Mouse (Mus musculus): Measurements from ENCODE around the gene Slc3a1. TPM values are rescaled to one million over a fixed set of nuclear protein-coding genes. Genes with fewer than 3 reads are reported as not detected.

Gene Slc3a1
- polyA plus RNA-seq, 1 experiment from 2014 or later, result 0.36 TPM

GRCm38 (mm10) chr17:85038761-85039160, 10.6 kb downstream of the Slc3a1 start:
- no peak overlapping the region for H3K4me3 ChIP-seq
- H3K27me3 ChIP-seq, result no peaks in the 10 kb centered on the region
- H3K9ac ChIP-seq (replicated peaks), result no peak overlapping the region
- H3K4me2 ChIP-seq (replicated peaks), result no peak overlapping the region
- ATAC-seq (replicated peaks), result no peak
- no peaks in the 10 kb centered on the region for H3K4me1 ChIP-seq
- no peaks in the 10 kb centered on the region for H3K9me3 ChIP-seq
- WGBS, result 94% methylated on average over 5 of the region's 5 CpGs
- no peak overlapping the region for H3K27ac ChIP-seq (replicated peaks)
- no peaks in the 10 kb centered on the region for H3K36me3 ChIP-seq

- H3K4me2 ChIP-seq (replicated peaks), result no peak overlapping the region
- no peak overlapping the region for H3K27ac ChIP-seq (replicated peaks)
- no peaks in the 10 kb centered on the region for H3K9me3 ChIP-seq
- no peak overlapping the region for H3K4me3 ChIP-seq
- H3K36me3 ChIP-seq, result no peaks in the 10 kb centered on the region
- WGBS, result 81% methylated on average over 7 of the region's 7 CpGs
- H3K4me1 ChIP-seq, result no peaks in the 10 kb centered on the region
- no peak for ATAC-seq (replicated peaks)
- no peak overlapping the region for H3K9ac ChIP-seq (replicated peaks)
- no peaks in the 10 kb centered on the region for H3K27me3 ChIP-seq
These were observed 12.7 kb downstream of the Slc3a1 start for GRCm38 (mm10) chr17:85040913-85041312.

- no peak for ATAC-seq (replicated peaks)
- no peaks in the 10 kb centered on the region for H3K27me3 ChIP-seq
- H3K9me3 ChIP-seq, result no peaks in the 10 kb centered on the region
- no peaks in the 10 kb centered on the region for H3K36me3 ChIP-seq
- WGBS, result 79% methylated on average over 6 of the region's 6 CpGs
- H3K4me1 ChIP-seq, result no peaks in the 10 kb centered on the region
- H3K4me3 ChIP-seq, result no peak overlapping the region
- no peak overlapping the region for H3K27ac ChIP-seq (replicated peaks)
- no peak overlapping the region for H3K4me2 ChIP-seq (replicated peaks)
- no peak overlapping the region for H3K9ac ChIP-seq (replicated peaks)
These were observed 14.2 kb downstream of the Slc3a1 start for GRCm38 (mm10) chr17:85042419-85042818.

- H3K4me1 ChIP-seq, result no peaks in the 10 kb centered on the region
- no peak overlapping the region for H3K27ac ChIP-seq (replicated peaks)
- H3K27me3 ChIP-seq, result no peaks in the 10 kb centered on the region
- ATAC-seq (replicated peaks), result no peak
- no peaks in the 10 kb centered on the region for H3K9me3 ChIP-seq
- WGBS, result 87% methylated on average over 6 of the region's 6 CpGs
- H3K36me3 ChIP-seq, result no peaks in the 10 kb centered on the region
- H3K4me2 ChIP-seq (replicated peaks), result no peak overlapping the region
- no peak overlapping the region for H3K9ac ChIP-seq (replicated peaks)
- H3K4me3 ChIP-seq, result no peak overlapping the region
These were observed 15.2 kb downstream of the Slc3a1 start for GRCm38 (mm10) chr17:85043404-85043816.

GRCm38 (mm10) chr17:85044466-85044865, 16.3 kb downstream of the Slc3a1 start:
- no peaks in the 10 kb centered on the region for H3K9me3 ChIP-seq
- ATAC-seq (replicated peaks), result no peak
- H3K27ac ChIP-seq (replicated peaks), result no peak overlapping the region
- 93% methylated on average over 5 of the region's 5 CpGs for WGBS
- H3K4me3 ChIP-seq, result no peak overlapping the region
- no peaks in the 10 kb centered on the region for H3K4me1 ChIP-seq
- H3K27me3 ChIP-seq, result no peaks in the 10 kb centered on the region
- H3K9ac ChIP-seq (replicated peaks), result no peak overlapping the region
- no peaks in the 10 kb centered on the region for H3K36me3 ChIP-seq
- no peak overlapping the region for H3K4me2 ChIP-seq (replicated peaks)

- Histone ChIP-seq H3K9me3 (no peaks in the 10 kb centered on the region), H3K4me3 (no peak overlapping the region), H3K27ac (replicated peaks) (no peak overlapping the region), H3K27me3 (no peaks in the 10 kb centered on the region), H3K4me2 (replicated peaks) (no peak overlapping the region), H3K9ac (replicated peaks) (no peak overlapping the region), H3K36me3 (no peaks in the 10 kb centered on the region), H3K4me1 (no peaks in the 10 kb centered on the region)
- ATAC-seq (replicated peaks), result no peak
- WGBS, result 87% methylated on average over 12 of the region's 12 CpGs
These were observed 17.0 kb downstream of the Slc3a1 start for GRCm38 (mm10) chr17:85045160-85045559.

GRCm38 (mm10) chr17:85048379-85048778, 20.2 kb downstream of the Slc3a1 start:
- Histone ChIP-seq H3K4me3 (no peak overlapping the region), H3K4me2 (replicated peaks) (no peak overlapping the region), H3K27me3 (no peaks in the 10 kb centered on the region), H3K27ac (replicated peaks) (no peak overlapping the region), H3K36me3 (no peaks in the 10 kb centered on the region), H3K9ac (replicated peaks) (no peak overlapping the region), H3K4me1 (no peaks in the 10 kb centered on the region), H3K9me3 (no peaks in the 10 kb centered on the region)
- no peak for ATAC-seq (replicated peaks)
- 97% methylated on average over 5 of the region's 5 CpGs for WGBS

GRCm38 (mm10) chr17:85058276-85058675, 30.1 kb downstream of the Slc3a1 start:
- Histone ChIP-seq H3K4me3 (no peak overlapping the region), H3K9me3 (no peaks in the 10 kb centered on the region), H3K9ac (replicated peaks) (no peak overlapping the region), H3K27ac (replicated peaks) (no peak overlapping the region), H3K4me1 (no peaks in the 10 kb centered on the region), H3K36me3 (peaks cover 7% of the 10 kb centered on the region; the same call in 1 of the 2 replicates), H3K27me3 (no peaks in the 10 kb centered on the region), H3K4me2 (replicated peaks) (no peak overlapping the region)
- no peak for ATAC-seq (replicated peaks)
- WGBS, result 90% methylated on average over 7 of the region's 7 CpGs

- H3K27ac ChIP-seq (replicated peaks), result no peak overlapping the region
- H3K9ac ChIP-seq (replicated peaks), result no peak overlapping the region
- no peak for ATAC-seq (replicated peaks)
- no peaks in the 10 kb centered on the region for H3K9me3 ChIP-seq
- peaks cover 15% of the 10 kb centered on the region; the same call in 1 of the 2 replicates for H3K36me3 ChIP-seq
- WGBS, result 85% methylated on average over 6 of the region's 6 CpGs
- H3K4me2 ChIP-seq (replicated peaks), result no peak overlapping the region
- H3K27me3 ChIP-seq, result no peaks in the 10 kb centered on the region
- H3K4me3 ChIP-seq, result no peak overlapping the region
- no peaks in the 10 kb centered on the region for H3K4me1 ChIP-seq
These were observed 31.0 kb downstream of the Slc3a1 start for GRCm38 (mm10) chr17:85059136-85059535.

- ATAC-seq (replicated peaks), result no peak
- H3K4me3 ChIP-seq, result no peak overlapping the region
- no peak overlapping the region for H3K4me2 ChIP-seq (replicated peaks)
- no peaks in the 10 kb centered on the region for H3K4me1 ChIP-seq
- no peaks in the 10 kb centered on the region for H3K27me3 ChIP-seq
- no peak overlapping the region for H3K27ac ChIP-seq (replicated peaks)
- H3K9me3 ChIP-seq, result no peaks in the 10 kb centered on the region
- 94% methylated on average over 7 of the region's 7 CpGs for WGBS
- H3K36me3 ChIP-seq, result peaks cover 43% of the 10 kb centered on the region
- H3K9ac ChIP-seq (replicated peaks), result no peak overlapping the region
These were observed 35.4 kb downstream of the Slc3a1 start for GRCm38 (mm10) chr17:85063560-85063959.

GRCm38 (mm10) chr17:85067331-85067730, 39.2 kb downstream of the Slc3a1 start:
- no peak for ATAC-seq (replicated peaks)
- 91% methylated on average over 7 of the region's 7 CpGs for WGBS
- H3K36me3 ChIP-seq, result peaks cover 68% of the 10 kb centered on the region

GRCm38 (mm10) chr17:85070658-85071057, 42.5 kb downstream of the Slc3a1 start:
- no peaks in the 10 kb centered on the region for H3K9me3 ChIP-seq
- 94% methylated on average over 6 of the region's 6 CpGs for WGBS
- no peaks in the 10 kb centered on the region for H3K27me3 ChIP-seq
- H3K9ac ChIP-seq (replicated peaks), result no peak overlapping the region
- H3K27ac ChIP-seq (replicated peaks), result no peak overlapping the region
- peaks cover 44% of the 10 kb centered on the region for H3K36me3 ChIP-seq
- H3K4me2 ChIP-seq (replicated peaks), result no peak overlapping the region
- no peak overlapping the region for H3K4me3 ChIP-seq
- H3K4me1 ChIP-seq, result peaks cover 10% of the 10 kb centered on the region; the same call in 1 of the 2 replicates
- no peak for ATAC-seq (replicated peaks)

More at GRCm38 (mm10) chr17:85067331-85067730, 39.2 kb downstream of the Slc3a1 start:
- no peak overlapping the region for H3K9ac ChIP-seq (replicated peaks)
- no peaks in the 10 kb centered on the region for H3K9me3 ChIP-seq
- H3K4me3 ChIP-seq, result no peak overlapping the region
- H3K4me2 ChIP-seq (replicated peaks), result no peak overlapping the region
- H3K4me1 ChIP-seq, result peaks cover 2% of the 10 kb centered on the region; the same call in 1 of the 2 replicates
- H3K27ac ChIP-seq (replicated peaks), result no peak overlapping the region
- no peaks in the 10 kb centered on the region for H3K27me3 ChIP-seq

GRCm38 (mm10) chr17:85071088-85071775, 43.1 kb downstream of the Slc3a1 start:
- H3K27me3 ChIP-seq, result no peaks in the 10 kb centered on the region
- no peak overlapping the region for H3K27ac ChIP-seq (replicated peaks)
- H3K9me3 ChIP-seq, result no peaks in the 10 kb centered on the region
- peaks cover 10% of the 10 kb centered on the region; the same call in 1 of the 2 replicates for H3K4me1 ChIP-seq
- ATAC-seq (replicated peaks), result no peak
- H3K9ac ChIP-seq (replicated peaks), result no peak overlapping the region
- no peak overlapping the region for H3K4me3 ChIP-seq
- WGBS, result 86% methylated on average over 8 of the region's 8 CpGs
- H3K36me3 ChIP-seq, result peaks cover 42% of the 10 kb centered on the region
- no peak overlapping the region for H3K4me2 ChIP-seq (replicated peaks)
